Mouse (Mus musculus) heart, postnatal 0 days (tissue): ENCODE results near the gene Ctrl.

ENCODE experiments used
- CTCF ChIP-seq: IDR thresholded peaks from 2 replicates; pipeline ENCODE4 v1.5.1; 2016; ENCODE audit warnings: antibody characterized with exemption, control low read depth, low read depth
- EP300 ChIP-seq: IDR thresholded peaks from 2 replicates; pipeline ENCODE4 v1.6.1; 2016; ENCODE audit warnings: antibody characterized with exemption, low read depth

DNA sequence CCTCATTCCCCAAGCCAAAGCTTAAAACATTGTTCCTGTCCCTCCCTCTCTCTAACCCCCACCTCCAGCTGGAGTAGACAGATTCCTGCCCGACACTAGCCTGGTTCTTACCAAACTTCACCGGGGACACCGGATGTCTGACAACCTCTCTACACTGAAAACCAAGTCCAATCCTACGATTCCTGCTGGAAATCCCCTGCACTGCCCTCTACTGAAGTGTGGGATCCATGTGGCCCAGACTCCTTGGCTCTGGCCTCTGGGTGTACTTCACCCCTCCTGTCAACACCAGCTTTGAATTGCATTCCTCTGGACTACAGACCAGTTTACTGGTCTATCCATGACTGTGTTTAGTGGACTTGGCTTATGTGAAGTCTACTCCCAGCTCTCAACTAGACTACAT lies 22.9 kb upstream of the Ctrl start:
- TF ChIP-seq CTCF (no peak), EP300 (no peak)
